Mouse (Mus musculus) gastrocnemius, postnatal 4 days (tissue): ENCODE data around the gene Usp19. TPM values are rescaled to one million over a fixed set of nuclear protein-coding genes. Genes with fewer than 3 reads are reported as not detected.

Experiments
- total RNA-seq, 2 experiments: library from RNA; stranded (reverse); gene quantifications; 2 replicates each; pipeline ENCODE4 v1.2.3; 2021

Usp19 gene
- total RNA-seq, 2 experiments from 2014 or later = 107 to 126 TPM

Other genes with a start within 250 kb of the Usp19 start
- 100 to 1,000 TPM; 400 to 402 TPM for gene Dag1, start 226.6 kb upstream of the Usp19 start, total RNA-seq
- gene Nicn1, start 200.2 kb upstream of the Usp19 start, total RNA-seq = 10 to 100 TPM; 15.9 to 16.7 TPM
- 1 to 10 TPM; 2.4 to 3.1 TPM for gene Amt, start 193.7 kb upstream of the Usp19 start, total RNA-seq
- 100 to 1,000 TPM; 272 TPM for gene Rhoa, start 184.5 kb upstream of the Usp19 start, total RNA-seq
- 10 to 100 TPM; 24.7 to 33.9 TPM for gene Tcta, start 184.4 kb upstream of the Usp19 start, total RNA-seq
- gene Gpx1, start 151.7 kb upstream of the Usp19 start, total RNA-seq = 100 to 1,000 TPM in 1 of 2 experiments, 10 to 100 TPM in 1; 91.8 to 108 TPM
- 10 to 100 TPM; 77.2 to 93.2 TPM for gene Usp4, start 142.7 kb upstream of the Usp19 start, total RNA-seq
- 1 to 10 TPM in 1 of 2 experiments, under 1 TPM in 1; 0.57 to 1.2 TPM for gene 1700102P08Rik, start 97.8 kb upstream of the Usp19 start, total RNA-seq
- under 1 TPM; 0.21 to 0.25 TPM for gene Ccdc36, start 62.1 kb upstream of the Usp19 start, total RNA-seq
- not detected for gene BC048562, start 54.1 kb upstream of the Usp19 start, total RNA-seq
- gene Ccdc71, start 30.1 kb upstream of the Usp19 start, total RNA-seq = 10 to 100 TPM; 27.0 to 31.3 TPM
- 10 to 100 TPM; 13.4 to 15.3 TPM for gene Klhdc8b, start 29.0 kb upstream of the Usp19 start, total RNA-seq
- 100 to 1,000 TPM; 180 to 191 TPM for gene Lamb2, start 10.9 kb upstream of the Usp19 start, total RNA-seq
- 10 to 100 TPM; 93.1 to 96.0 TPM for gene Qars, start 17.1 kb downstream of the Usp19 start, total RNA-seq
- 100 to 1,000 TPM; 109 to 123 TPM for gene Qrich1, start 26.2 kb downstream of the Usp19 start, total RNA-seq
- gene Impdh2, start 69.7 kb downstream of the Usp19 start, total RNA-seq = 10 to 100 TPM; 78.6 to 92.9 TPM
- 10 to 100 TPM; 39.6 to 46.7 TPM for gene Ndufaf3, start 76.8 kb downstream of the Usp19 start, total RNA-seq
- gene Dalrd3, start 79.3 kb downstream of the Usp19 start, total RNA-seq = 10 to 100 TPM; 11.5 to 14.6 TPM
- 10 to 100 TPM; 27.7 to 32.2 TPM for gene Wdr6, start 88.1 kb downstream of the Usp19 start, total RNA-seq
- 1 to 10 TPM; 5.0 to 5.5 TPM for gene P4htm, start 107.1 kb downstream of the Usp19 start, total RNA-seq
- 10 to 100 TPM; 58.2 to 68.8 TPM for gene Arih2, start 158.8 kb downstream of the Usp19 start, total RNA-seq
- gene Slc25a20, start 171.5 kb downstream of the Usp19 start, total RNA-seq = 10 to 100 TPM; 68.4 to 75.8 TPM
- gene Prkar2a, start 198.7 kb downstream of the Usp19 start, total RNA-seq = 100 to 1,000 TPM; 103 to 104 TPM